Mouse (Mus musculus): ENCODE measurements around the gene Zbtb22. TPM values are rescaled to one million over a fixed set of nuclear protein-coding genes. Genes with fewer than 3 reads are reported as not detected.

The Zbtb22 gene
- polyA plus RNA-seq, 1 experiment, result 14.8 TPM

DNA sequence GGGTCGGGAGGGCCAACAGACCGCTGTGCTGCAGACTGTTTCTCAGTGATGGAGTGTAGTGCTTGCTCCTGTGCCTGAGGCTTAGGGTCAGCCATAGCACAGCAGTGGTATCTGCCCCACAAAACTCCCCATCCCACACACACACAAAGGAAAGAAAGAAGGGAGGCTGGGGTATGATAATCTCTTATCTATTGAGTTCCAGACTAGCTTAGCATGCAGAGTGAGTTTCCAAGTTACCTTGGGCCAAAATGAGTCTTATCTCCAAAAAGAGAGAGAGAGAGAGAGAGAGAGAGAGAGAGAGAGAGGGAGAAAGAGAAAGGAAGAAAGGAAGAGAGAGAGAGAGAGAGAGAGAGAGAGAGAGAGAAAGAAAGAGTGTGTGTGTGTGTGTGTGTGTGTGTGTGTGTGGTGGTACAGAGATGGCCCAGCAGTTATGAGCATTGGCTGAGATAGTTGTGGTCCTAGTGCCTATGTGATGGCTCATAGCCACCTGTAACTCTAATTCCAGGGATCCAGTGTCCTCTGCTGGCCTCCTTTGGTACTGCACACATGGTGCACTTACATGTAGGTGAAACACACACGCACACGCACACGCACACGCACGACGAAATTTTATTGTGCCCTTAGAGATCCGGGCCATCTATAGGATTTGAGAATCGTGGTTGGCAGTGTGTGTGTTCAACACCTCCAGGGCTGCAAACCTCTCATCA, 9.0 kb downstream of the Zbtb22 start:
- Histone ChIP-seq H3K4me3 (ENCODE audit: low read depth, low read length) (no peak overlapping the region), H3K9ac (ENCODE audit: low read depth, poor library complexity, severe bottlenecking) (no peak overlapping the region), H3K4me1 (ENCODE audit: control insufficient read depth, insufficient read depth, low read length) (no peaks in the 10 kb centered on the region), H3K36me3 (ENCODE audit: control insufficient read depth, insufficient read depth, low read length, poor library complexity, severe bottlenecking) (no peaks in the 10 kb centered on the region), H3K9me3 (replicated peaks; ENCODE audit: control insufficient read depth, insufficient read depth, low read length, poor library complexity, severe bottlenecking) (no peaks in the 10 kb centered on the region), H3K27me3 (ENCODE audit: control insufficient read depth, insufficient read depth, low read length, poor library complexity, severe bottlenecking) (no peaks in the 10 kb centered on the region), H3K27ac (ENCODE audit: insufficient read depth, low read length) (no peak overlapping the region)
- TF ChIP-seq CTCF (IDR thresholded peaks at IDR 0.05; ENCODE audit: low read depth, low read length), result peak; percentile 53
- no peak for TF ChIP-seq EP300 (IDR thresholded peaks at IDR 0.05; ENCODE audit: insufficient read depth, low read depth, low read length)

DNA sequence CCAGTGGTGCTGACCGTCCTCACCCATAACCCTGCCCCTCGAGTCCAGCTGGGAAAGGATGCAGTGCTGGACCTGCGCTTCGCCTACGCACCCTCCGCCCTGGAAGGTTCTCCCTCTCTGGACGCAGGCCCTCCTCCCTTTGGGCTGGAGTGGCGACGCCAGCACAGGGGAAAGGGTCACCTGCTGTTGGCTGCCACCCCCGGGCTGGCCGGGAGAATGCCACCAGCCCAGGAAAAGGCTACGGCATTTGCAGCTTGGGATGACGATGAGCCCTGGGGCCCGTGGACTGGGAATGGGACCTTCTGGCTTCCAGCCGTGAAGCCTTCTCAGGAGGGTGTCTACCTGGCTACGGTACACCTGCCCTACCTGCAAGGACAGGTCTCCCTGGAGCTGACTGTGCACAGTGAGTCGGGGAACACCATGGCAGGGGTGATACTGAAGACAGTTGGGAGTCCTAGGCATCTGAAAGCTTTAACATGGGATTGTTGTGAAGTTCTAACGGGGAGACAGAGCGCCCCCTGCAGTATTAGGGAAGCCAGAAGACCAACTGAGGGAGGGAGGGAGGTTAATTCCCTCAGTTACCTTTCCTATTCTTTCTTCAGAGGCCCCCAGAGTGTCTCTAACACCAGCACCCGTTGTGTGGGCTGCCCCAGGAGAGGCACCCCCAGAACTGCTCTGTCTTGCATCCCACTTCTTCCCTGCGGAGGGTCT, 9.9 kb downstream of the Zbtb22 start:
- Histone ChIP-seq H3K36me3 (ENCODE audit: control insufficient read depth, insufficient read depth, low read length, poor library complexity, severe bottlenecking) (no peaks in the 10 kb centered on the region), H3K27ac (ENCODE audit: insufficient read depth, low read length) (no peak overlapping the region), H3K9me3 (replicated peaks; ENCODE audit: control insufficient read depth, insufficient read depth, low read length, poor library complexity, severe bottlenecking) (no peaks in the 10 kb centered on the region), H3K4me1 (ENCODE audit: control insufficient read depth, insufficient read depth, low read length) (no peaks in the 10 kb centered on the region), H3K9ac (ENCODE audit: low read depth, poor library complexity, severe bottlenecking) (no peak overlapping the region), H3K27me3 (ENCODE audit: control insufficient read depth, insufficient read depth, low read length, poor library complexity, severe bottlenecking) (no peaks in the 10 kb centered on the region), H3K4me3 (ENCODE audit: low read depth, low read length) (0 out of 2 replicates have a peak overlapping the region, but pooled peaks have one; percentile 10)
- TF ChIP-seq CTCF (IDR thresholded peaks at IDR 0.05; ENCODE audit: low read depth, low read length), result peak; percentile 44
- no peak for TF ChIP-seq EP300 (IDR thresholded peaks at IDR 0.05; ENCODE audit: insufficient read depth, low read depth, low read length)

DNA sequence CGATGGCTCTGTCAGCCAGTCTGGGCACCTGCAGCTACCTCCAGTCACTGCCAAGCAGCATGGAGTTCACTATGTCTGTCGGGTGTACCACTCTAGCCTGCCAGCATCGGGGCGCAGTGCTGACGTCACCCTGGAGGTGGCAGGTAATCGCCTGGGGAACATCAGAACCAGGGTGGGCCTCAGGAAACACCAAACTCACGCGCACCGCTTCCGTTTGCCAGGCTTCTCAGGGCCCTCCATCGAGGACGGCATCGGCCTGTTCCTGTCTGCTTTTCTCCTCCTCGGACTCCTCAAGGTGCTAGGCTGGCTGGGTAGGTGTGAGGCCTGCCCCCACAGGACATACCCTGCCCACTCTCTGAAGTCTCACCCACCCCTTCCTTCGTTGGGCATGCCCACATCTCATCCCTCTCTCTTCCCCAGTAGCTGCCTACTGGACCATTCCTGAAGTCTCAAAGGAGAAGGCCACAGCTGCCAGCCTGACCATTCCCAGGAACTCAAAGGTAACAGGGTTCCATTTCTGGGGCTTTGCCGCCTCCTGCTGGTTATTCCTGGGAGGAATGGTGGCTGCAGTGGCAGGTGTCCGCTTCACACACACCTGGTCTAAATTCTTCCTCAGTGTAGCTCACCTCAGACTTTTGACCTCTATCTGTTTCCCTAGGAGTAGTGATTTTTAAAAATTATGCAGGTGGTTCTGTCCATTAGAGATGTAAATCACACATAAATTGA, 10.7 kb downstream of the Zbtb22 start:
- Histone ChIP-seq H3K27ac (ENCODE audit: insufficient read depth, low read length) (no peak overlapping the region), H3K9me3 (replicated peaks; ENCODE audit: control insufficient read depth, insufficient read depth, low read length, poor library complexity, severe bottlenecking) (no peaks in the 10 kb centered on the region), H3K9ac (ENCODE audit: low read depth, poor library complexity, severe bottlenecking) (no peak overlapping the region), H3K4me1 (ENCODE audit: control insufficient read depth, insufficient read depth, low read length) (no peaks in the 10 kb centered on the region), H3K36me3 (ENCODE audit: control insufficient read depth, insufficient read depth, low read length, poor library complexity, severe bottlenecking) (no peaks in the 10 kb centered on the region), H3K27me3 (ENCODE audit: control insufficient read depth, insufficient read depth, low read length, poor library complexity, severe bottlenecking) (no peaks in the 10 kb centered on the region), H3K4me3 (ENCODE audit: low read depth, low read length) (no peak overlapping the region)
- no peak for TF ChIP-seq EP300 (IDR thresholded peaks at IDR 0.05; ENCODE audit: insufficient read depth, low read depth, low read length)
- peak; percentile 73 for TF ChIP-seq CTCF (IDR thresholded peaks at IDR 0.05; ENCODE audit: low read depth, low read length)
- no peak for TF ChIP-seq POLR2A (IDR thresholded peaks at IDR 0.05; ENCODE audit: insufficient read depth, low read length)

- Histone ChIP-seq H3K4me3 (ENCODE audit: low read depth, low read length) (peak overlapping the region; percentile 96), H3K27me3 (ENCODE audit: control insufficient read depth, insufficient read depth, low read length, poor library complexity, severe bottlenecking) (no peaks in the 10 kb centered on the region), H3K4me1 (ENCODE audit: control insufficient read depth, insufficient read depth, low read length) (no peaks in the 10 kb centered on the region), H3K9me3 (replicated peaks; ENCODE audit: control insufficient read depth, insufficient read depth, low read length, poor library complexity, severe bottlenecking) (no peaks in the 10 kb centered on the region), H3K36me3 (ENCODE audit: control insufficient read depth, insufficient read depth, low read length, poor library complexity, severe bottlenecking) (no peaks in the 10 kb centered on the region), H3K9ac (ENCODE audit: low read depth, poor library complexity, severe bottlenecking) (peak overlapping the region; percentile 91), H3K27ac (ENCODE audit: insufficient read depth, low read length) (no peak overlapping the region)
- TF ChIP-seq CTCF (IDR thresholded peaks at IDR 0.05; ENCODE audit: low read depth, low read length) (no peak), POLR2A (IDR thresholded peaks at IDR 0.05; ENCODE audit: insufficient read depth, low read length) (no peak), EP300 (IDR thresholded peaks at IDR 0.05; ENCODE audit: insufficient read depth, low read depth, low read length) (no peak)
Measured at GRCm38 (mm10) chr17:33928251-33928947, 12.7 kb downstream of the Zbtb22 start.

- H3K9ac ChIP-seq (ENCODE audit: low read depth, poor library complexity, severe bottlenecking), result peak within 1 kb of the TSS; percentile 91
- no peaks in the 10 kb centered on the region for H3K27me3 ChIP-seq (ENCODE audit: control insufficient read depth, insufficient read depth, low read length, poor library complexity, severe bottlenecking)
- H3K4me3 ChIP-seq (ENCODE audit: low read depth, low read length), result peak within 1 kb of the TSS; percentile 96
- no peaks in the 10 kb centered on the region for H3K9me3 ChIP-seq (replicated peaks; ENCODE audit: control insufficient read depth, insufficient read depth, low read length, poor library complexity, severe bottlenecking)
- H3K4me1 ChIP-seq (ENCODE audit: control insufficient read depth, insufficient read depth, low read length), result peaks cover 2% of the 10 kb centered on the region
- H3K36me3 ChIP-seq (ENCODE audit: control insufficient read depth, insufficient read depth, low read length, poor library complexity, severe bottlenecking), result no peaks in the 10 kb centered on the region
- H3K27ac ChIP-seq (ENCODE audit: insufficient read depth, low read length), result peak within 1 kb of the TSS; percentile 68
- TF ChIP-seq POLR2A (IDR thresholded peaks at IDR 0.05; ENCODE audit: insufficient read depth, low read length) (peak; percentile 35), CTCF (IDR thresholded peaks at IDR 0.05; ENCODE audit: low read depth, low read length) (no peak), EP300 (IDR thresholded peaks at IDR 0.05; ENCODE audit: insufficient read depth, low read depth, low read length) (peak; percentile 55; the same call in 1 of the 2 replicates)
Measured at GRCm38 (mm10) chr17:33929371-33930279, 13.9 kb downstream of the Zbtb22 start, which contains the start of gene Rgl2. Rgl2 (plus strand) TSS chr17:33929543.
